Mouse (Mus musculus) CH12.LX (cell line): Measurements from ENCODE around the gene Nol10. TPM values are rescaled to one million over a fixed set of nuclear protein-coding genes. Genes with fewer than 3 reads are reported as not detected.

Source experiments
- DNase-seq: peaks from one replicate; pipeline ENCODE4 v3.0.0-alpha.2; 2013; ENCODE audit errors: extremely low read depth
- H3K27ac ChIP-seq: 2 replicates; pipeline ENCODE4 v1.5.1; 2012; ENCODE audit warnings: low read depth, mild to moderate bottlenecking, control low read depth, moderate library complexity; ENCODE audit not compliant: insufficient read depth
- H3K27me3 ChIP-seq: replicated peaks from 2 replicates; pipeline ENCODE3; 2012; ENCODE audit warnings: inconsistent platforms
- H3K36me3 ChIP-seq, 2 experiments: replicated peaks in 1 of 2; 2 replicates each; pipeline versions ENCODE3 to v1.6.1; 2012; ENCODE audit warnings: inconsistent platforms in 1 of 2, low read length in 1 of 2, mild to moderate bottlenecking in 1 of 2, mixed read lengths in 1 of 2, moderate library complexity in 1 of 2; ENCODE audit not compliant: control insufficient read depth in 1 of 2, insufficient read depth in 1 of 2
- H3K4me1 ChIP-seq, 2 experiments: 2 replicates each; pipeline ENCODE4 v1.6.1; 2012; ENCODE audit warnings: inconsistent platforms in 1 of 2, moderate library complexity in 1 of 2; ENCODE audit not compliant: insufficient read depth in 2 of 2, control insufficient read depth in 1 of 2
- H3K4me2 ChIP-seq: 2 replicates; pipeline ENCODE4 v1.6.1; 2012; ENCODE audit warnings: low read depth, mild to moderate bottlenecking, control low read depth; ENCODE audit not compliant: poor library complexity, insufficient read depth, severe bottlenecking
- H3K4me3 ChIP-seq, 3 experiments: fragments of 150-350 bp in 1 of 3; sonication (generic) in 1 of 3; replicated peaks in 1 of 3; 2 replicates each; pipeline versions ENCODE3 to v1.5.1; 2011 to 2012; ENCODE audit warnings: low read depth in 2 of 3, low read length in 2 of 3, mild to moderate bottlenecking in 2 of 3, moderate library complexity in 2 of 3, control low read depth in 1 of 3, improper control_type of control experiment in 1 of 3, inconsistent platforms in 1 of 3, mixed read lengths in 1 of 3; ENCODE audit not compliant: poor library complexity in 1 of 3
- H3K79me2 ChIP-seq: replicated peaks from 2 replicates; pipeline ENCODE4 v1.6.1; 2012; ENCODE audit warnings: mild to moderate bottlenecking, moderate library complexity; ENCODE audit not compliant: control insufficient read depth, poor library complexity, insufficient read depth, severe bottlenecking; ENCODE audit errors: extremely low read depth
- H3K9ac ChIP-seq: 2 replicates; pipeline ENCODE4 v1.6.1; 2012; ENCODE audit warnings: low read depth, mild to moderate bottlenecking, control low read depth, moderate library complexity; ENCODE audit not compliant: insufficient read depth
- H3K9me3 ChIP-seq: replicated peaks from 2 replicates; pipeline ENCODE3; 2012; ENCODE audit warnings: low read length, inconsistent platforms, mixed read lengths
- BHLHE40 ChIP-seq: IDR thresholded peaks from 2 replicates; pipeline ENCODE4 v1.6.1; 2011; ENCODE audit warnings: mild to moderate bottlenecking, low read depth, low read length, improper control_type of control experiment
- CHD1 ChIP-seq: IDR thresholded peaks from 2 replicates; pipeline ENCODE4 v1.6.1; 2012; ENCODE audit warnings: low read depth, low read length, improper control_type of control experiment, inconsistent platforms
- CHD2 ChIP-seq: IDR thresholded peaks from 2 replicates; pipeline ENCODE4 v1.6.1; 2011; ENCODE audit warnings: low read length, improper control_type of control experiment
- E2F4 ChIP-seq: IDR thresholded peaks from 2 replicates; pipeline ENCODE4 v1.6.1; 2011; ENCODE audit warnings: low read depth, low read length, improper control_type of control experiment; ENCODE audit not compliant: insufficient replicate concordance
- ELF1 ChIP-seq: IDR thresholded peaks from 2 replicates; pipeline ENCODE4 v1.6.1; 2014; ENCODE audit warnings: low read depth, mild to moderate bottlenecking, inconsistent platforms, low read length, improper control_type of control experiment
- ETS1 ChIP-seq: conservative IDR thresholded peaks from 2 replicates; pipeline ENCODE4 v1.6.1; 2012; ENCODE audit warnings: low read depth, mild to moderate bottlenecking, inconsistent platforms, low read length, improper control_type of control experiment, moderate library complexity
- HCFC1 ChIP-seq: IDR thresholded peaks from 2 replicates; pipeline ENCODE4 v1.6.1; 2012; ENCODE audit warnings: low read depth, mild to moderate bottlenecking, inconsistent platforms, low read length, improper control_type of control experiment
- IRF4 ChIP-seq: IDR thresholded peaks from 2 replicates; pipeline ENCODE4 v1.6.1; 2014; ENCODE audit warnings: low read depth, mild to moderate bottlenecking, inconsistent platforms, low read length, improper control_type of control experiment
- JUND ChIP-seq: conservative IDR thresholded peaks from 2 replicates; pipeline ENCODE4 v1.6.1; 2011; ENCODE audit warnings: low read depth, low read length, improper control_type of control experiment
- MEF2A ChIP-seq: IDR thresholded peaks from 2 replicates; pipeline ENCODE4 v1.6.1; 2014; ENCODE audit warnings: low read depth, mild to moderate bottlenecking, inconsistent platforms, low read length, improper control_type of control experiment, borderline replicate concordance
- MXI1 ChIP-seq: IDR thresholded peaks from 2 replicates; pipeline ENCODE4 v1.6.1; 2011; ENCODE audit warnings: mild to moderate bottlenecking, low read depth, low read length, improper control_type of control experiment
- MYC ChIP-seq: IDR thresholded peaks from 2 replicates; pipeline ENCODE4 v1.6.1; 2011; ENCODE audit warnings: low read depth, mild to moderate bottlenecking, improper control_type of control experiment, low read length
- NELFE ChIP-seq: IDR thresholded peaks from 2 replicates; pipeline ENCODE4 v1.6.1; 2011; ENCODE audit warnings: low read depth, low read length, improper control_type of control experiment
- PAX5 ChIP-seq: IDR thresholded peaks from 2 replicates; pipeline ENCODE4 v1.6.1; 2012; ENCODE audit warnings: low read length, inconsistent platforms, mixed read lengths
- POLR2AphosphoS2 ChIP-seq: IDR thresholded peaks from 2 replicates; pipeline ENCODE4 v1.6.1; 2011; ENCODE audit warnings: low read depth, low read length, improper control_type of control experiment
- RCOR1 ChIP-seq: conservative IDR thresholded peaks from 2 replicates; pipeline ENCODE4 v1.6.1; 2012; ENCODE audit warnings: low read depth, mild to moderate bottlenecking, inconsistent platforms, low read length, improper control_type of control experiment
- SIN3A ChIP-seq: IDR thresholded peaks from 2 replicates; pipeline ENCODE4 v1.6.1; 2012; ENCODE audit warnings: low read length, improper control_type of control experiment, inconsistent platforms
- TBP ChIP-seq: conservative IDR thresholded peaks from 2 replicates; pipeline ENCODE4 v1.6.1; 2011; ENCODE audit warnings: low read depth, low read length, improper control_type of control experiment
- TCF12 ChIP-seq: IDR thresholded peaks from 2 replicates; pipeline ENCODE4 v1.6.1; 2014; ENCODE audit warnings: low read depth, mild to moderate bottlenecking, inconsistent platforms, low read length, improper control_type of control experiment
- UBTF ChIP-seq: IDR thresholded peaks from 2 replicates; pipeline ENCODE4 v1.6.1; 2012; ENCODE audit warnings: low read depth, mild to moderate bottlenecking, inconsistent platforms, low read length, improper control_type of control experiment, moderate library complexity
- ZKSCAN1 ChIP-seq: IDR thresholded peaks from 2 replicates; pipeline ENCODE4 v1.6.1; 2012; ENCODE audit warnings: low read depth, inconsistent platforms, low read length, improper control_type of control experiment, borderline replicate concordance
- ZMIZ1 ChIP-seq: IDR thresholded peaks from 2 replicates; pipeline ENCODE4 v1.6.1; 2012; ENCODE audit warnings: low read depth, mild to moderate bottlenecking, inconsistent platforms, low read length, improper control_type of control experiment
- ZNF384 ChIP-seq: IDR thresholded peaks from 2 replicates; pipeline ENCODE4 v1.6.1; 2012; ENCODE audit warnings: low read depth, low read length, improper control_type of control experiment, inconsistent platforms
- dilution Hi-C: fragments of 300-500 bp; cut with MboI; formaldehyde crosslinking; loops from 2 replicates; pipeline ENCODE4 v1.14.3; 2020; ENCODE audit warnings: low sequenced_read_pairs; ENCODE audit not compliant: extremely low pct_unique_long_range_greater_than_20kb, extremely low pct_ligation_motif_present
- in situ Hi-C: fragments of 300-500 bp; cut with MboI; formaldehyde crosslinking; loops from 3 replicates; pipeline ENCODE4 v1.14.3; 2019; ENCODE audit warnings: low sequenced_read_pairs, low pct_ligation_motif_present, low pct_unique_long_range_greater_than_20kb, mixed read lengths
- polyA plus RNA-seq: library from polyadenylated mRNA; unstranded; fragments of >175 nt; gene quantifications from 2 replicates; pipeline ENCODE4 v1.2.1, GENCODE M21; 2012; ENCODE audit warnings: low read depth; ENCODE audit not compliant: insufficient read length
- total RNA-seq, 2 experiments: library from RNA; depleted of rRNA; stranded (reverse); fragments of 300-350 nt in 1 of 2; fragments of >200 nt in 1 of 2; gene quantifications; 2 replicates each; pipeline ENCODE4 v1.2.3; 2012 to 2014

Gene Nol10
- total and polyA plus RNA-seq, 3 experiments = 10.9 to 65.8 (median 14.5) TPM

DNA sequence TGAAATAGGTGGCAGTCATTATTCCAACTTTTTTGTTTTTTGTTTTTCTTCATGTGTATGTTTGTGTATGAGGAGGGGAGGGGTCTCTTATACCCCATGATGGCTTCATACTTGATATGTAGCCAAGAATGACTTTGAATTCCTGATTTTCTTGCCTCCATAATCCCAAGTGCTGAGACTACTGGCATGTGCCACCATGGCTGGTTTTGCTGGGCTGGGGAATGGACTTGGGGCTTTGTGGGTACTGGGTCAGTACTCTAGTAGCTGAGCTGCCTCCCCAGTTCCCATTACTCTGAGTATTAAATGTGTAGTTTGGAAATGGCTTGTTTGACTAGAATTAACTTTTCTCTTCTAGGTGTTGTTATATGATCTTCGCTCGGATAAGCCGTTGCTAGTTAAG is 20.9 kb downstream of the Nol10 start:
- in situ Hi-C loops = loop anchor here (5.0 to 25.0 kb wide), 3 partner anchors 183 to 416 kb away; no protein-coding TSS in a partner anchor
- Histone ChIP-seq H3K27ac (no peak overlapping the region), H3K27me3 (no peaks in the 10 kb centered on the region), H3K9ac (no peak overlapping the region), H3K4me2 (no peak overlapping the region), H3K4me1 (peaks cover 0 to 22% of the 10 kb centered on the region in 2 experiments; a peak in 2 of 4 replicates), H3K36me3 (peaks cover 54 to 87% of the 10 kb centered on the region in 2 experiments), H3K9me3 (no peaks in the 10 kb centered on the region), H3K79me2 (no peaks in the 10 kb centered on the region), H3K4me3 (no peak overlapping the region)
- dilution Hi-C loops = no loop called here
- DNase-seq = no peak
- no peak for TF ChIP-seq POLR2AphosphoS2
- TF ChIP-seq E2F4 = no peak
- no peak for TF ChIP-seq ZNF384
- TF ChIP-seq RCOR1 = no peak
- TF ChIP-seq TBP = no peak
- no peak for TF ChIP-seq TCF12
- TF ChIP-seq CHD1 = no peak
- TF ChIP-seq IRF4 = no peak
- no peak for TF ChIP-seq JUND
- no peak for TF ChIP-seq CHD2

DNA sequence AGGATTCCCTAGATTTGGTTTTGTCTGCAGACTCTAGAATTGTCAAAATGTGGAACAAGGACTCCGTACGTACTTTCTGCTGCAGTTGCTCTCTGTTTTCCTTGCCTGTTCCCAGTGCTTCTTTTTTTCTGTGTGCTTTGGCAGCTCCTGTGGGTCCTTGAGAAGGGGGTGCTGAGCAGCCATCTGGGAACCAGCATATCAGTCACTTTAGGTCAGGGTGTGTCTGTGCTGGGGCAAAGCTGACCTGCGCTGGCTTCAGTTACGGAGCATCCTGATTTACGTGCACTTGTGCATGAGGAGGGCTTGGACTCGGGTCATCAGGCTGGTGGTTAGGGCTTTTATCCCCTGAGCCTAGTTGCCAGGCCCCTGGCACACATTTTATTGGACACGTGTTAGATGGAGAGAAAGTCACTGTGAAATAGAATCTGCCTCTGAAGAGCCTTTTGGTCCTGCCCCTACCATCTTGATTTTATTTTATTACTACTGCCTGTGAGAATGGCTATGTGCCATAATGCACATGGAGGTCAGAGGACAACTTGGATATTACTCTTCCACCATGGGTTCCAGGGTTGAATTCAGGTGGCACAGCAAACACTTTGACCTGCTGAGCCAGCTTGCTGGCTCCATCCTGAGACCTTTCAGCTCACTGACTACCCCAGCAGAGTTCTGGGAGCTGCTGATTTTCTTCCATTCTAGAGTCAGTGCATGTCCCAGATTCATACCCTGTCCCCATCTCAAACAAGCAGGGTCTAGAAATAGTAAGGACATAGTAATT is 21.5 kb downstream of the Nol10 start:
- H3K27ac ChIP-seq = no peak overlapping the region
- peaks cover 0 to 28% of the 10 kb centered on the region in 2 experiments; a peak in 2 of 4 replicates for H3K4me1 ChIP-seq
- no peaks in the 10 kb centered on the region for H3K27me3 ChIP-seq
- no peaks in the 10 kb centered on the region for H3K9me3 ChIP-seq
- H3K79me2 ChIP-seq = no peaks in the 10 kb centered on the region
- DNase-seq = no peak
- H3K9ac ChIP-seq = no peak overlapping the region
- dilution Hi-C loops (no loop called here), in situ Hi-C loops (loop anchor here (5.0 to 25.0 kb wide), 3 partner anchors 183 to 415 kb away; no protein-coding TSS in a partner anchor)
- H3K4me2 ChIP-seq = no peak overlapping the region
- peaks cover 53 to 87% of the 10 kb centered on the region in 2 experiments for H3K36me3 ChIP-seq
- no peak overlapping the region for H3K4me3 ChIP-seq
- TF ChIP-seq SIN3A = no peak
- TF ChIP-seq PAX5 = no peak
- no peak for TF ChIP-seq ETS1
- no peak for TF ChIP-seq ZKSCAN1
- TF ChIP-seq MEF2A = no peak
- TF ChIP-seq TBP = no peak
- TF ChIP-seq BHLHE40 = no peak
- no peak for TF ChIP-seq ZNF384
- TF ChIP-seq ELF1 = no peak
- no peak for TF ChIP-seq MXI1
- TF ChIP-seq HCFC1 = no peak
- TF ChIP-seq JUND = no peak
- TF ChIP-seq RCOR1 = no peak
- TF ChIP-seq UBTF = no peak
- no peak for TF ChIP-seq MYC
- TF ChIP-seq NELFE = no peak
- TF ChIP-seq ZMIZ1 = no peak
